Mouse (Mus musculus) ES-E14 (cell line): ENCODE data around the gene L3mbtl1. TPM values are rescaled to one million over a fixed set of nuclear protein-coding genes. Genes with fewer than 3 reads are reported as not detected.

ENCODE experiments used
- DNase-seq: peaks from one replicate; pipeline ENCODE4 v3.0.0-alpha.2; 2013; ENCODE audit warnings: low read depth, low spot score
- H3K27ac ChIP-seq: 2 replicates; pipeline ENCODE4 v1.5.1; 2012; ENCODE audit warnings: low read depth, mild to moderate bottlenecking, low read length, moderate library complexity, mixed read lengths; ENCODE audit not compliant: poor library complexity, insufficient read depth, severe bottlenecking
- H3K36me3 ChIP-seq: 2 replicates; pipeline ENCODE4 v1.6.1; 2012; ENCODE audit warnings: mild to moderate bottlenecking, low read length, moderate library complexity, mixed read lengths; ENCODE audit not compliant: control insufficient read depth, poor library complexity, insufficient read depth, severe bottlenecking
- H3K4me1 ChIP-seq, 2 experiments: fragments of 150-350 bp in 1 of 2; sonication (generic) in 1 of 2; 2 replicates each; pipeline ENCODE4 v1.6.1; 2012; ENCODE audit warnings: low read length in 2 of 2, mild to moderate bottlenecking in 1 of 2, mixed read lengths in 1 of 2; ENCODE audit not compliant: control insufficient read depth in 2 of 2, insufficient read depth in 2 of 2, poor library complexity in 1 of 2
- H3K4me3 ChIP-seq, 2 experiments: fragments of 150-350 bp in 1 of 2; sonication (generic) in 1 of 2; 2 replicates each; pipeline ENCODE4 v1.5.1; 2012; ENCODE audit warnings: low read length in 2 of 2, low read depth in 1 of 2, mild to moderate bottlenecking in 1 of 2, mixed read lengths in 1 of 2; ENCODE audit not compliant: insufficient read depth in 1 of 2, poor library complexity in 1 of 2, severe bottlenecking in 1 of 2
- H3K9ac ChIP-seq: 2 replicates; pipeline ENCODE4 v1.6.1; 2012; ENCODE audit warnings: low read depth, mild to moderate bottlenecking, low read length, mixed read lengths; ENCODE audit not compliant: poor library complexity, insufficient read depth, severe bottlenecking
- H3K9me3 ChIP-seq: fragments of 150-350 bp; sonication (generic); 2 replicates; pipeline ENCODE4 v1.6.1; 2012; ENCODE audit warnings: low read depth, mild to moderate bottlenecking, low read length; ENCODE audit not compliant: control insufficient read depth, insufficient read depth
- CHD2 ChIP-seq: IDR thresholded peaks from 2 replicates; pipeline ENCODE4 v1.6.1; 2014; ENCODE audit warnings: mild to moderate bottlenecking, low read depth, low read length, inconsistent platforms
- HCFC1 ChIP-seq: IDR thresholded peaks from 2 replicates; pipeline ENCODE4 v1.6.1; 2012; ENCODE audit warnings: low read length, inconsistent platforms, borderline replicate concordance; ENCODE audit not compliant: insufficient read depth
- MAFK ChIP-seq: IDR thresholded peaks from 2 replicates; pipeline ENCODE4 v1.6.1; 2014; ENCODE audit warnings: mild to moderate bottlenecking, low read depth, low read length, inconsistent platforms; ENCODE audit not compliant: insufficient read depth
- ZC3H11A ChIP-seq: IDR thresholded peaks from 2 replicates; pipeline ENCODE4 v1.6.1; 2012; ENCODE audit warnings: low read depth, mild to moderate bottlenecking, inconsistent platforms, low read length, borderline replicate concordance
- ZNF384 ChIP-seq: IDR thresholded peaks from 2 replicates; pipeline ENCODE4 v1.6.1; 2012; ENCODE audit warnings: low read depth, low read length, inconsistent platforms
- in situ Hi-C, 2 experiments: fragments of 600-800 bp; cut with MboI; formaldehyde crosslinking; loops; one replicate each; pipeline ENCODE4 v1.15.1; 2025; ENCODE audit warnings: low sequenced_read_pairs in 2 of 2, inconsistent platforms in 1 of 2; ENCODE audit not compliant: unreplicated experiment in 2 of 2
- total RNA-seq: library from RNA; depleted of rRNA; stranded (reverse); fragments of 300-350 nt; gene quantifications from 2 replicates; pipeline ENCODE4 v1.2.3, GENCODE M21; 2012

L3mbtl1 gene
- total RNA-seq, 1 experiment = 1.1 TPM

GRCm38 (mm10) chr2:162946964-162947363 is 3.7 kb downstream of the L3mbtl1 start:
- no peak for DNase-seq
- Histone ChIP-seq H3K4me1 (peaks cover 0 to 8% of the 10 kb centered on the region in 2 experiments; a peak in 1 of 4 replicates), H3K9ac (no peak overlapping the region), H3K4me3 (no peak overlapping the region), H3K9me3 (no peaks in the 10 kb centered on the region), H3K36me3 (no peaks in the 10 kb centered on the region), H3K27ac (no peak overlapping the region)
- no peak for TF ChIP-seq MAFK
- no peak for TF ChIP-seq ZC3H11A
- TF ChIP-seq ZNF384 = no peak
- TF ChIP-seq HCFC1 = no peak
- no peak for TF ChIP-seq CHD2
- in situ Hi-C loops = no loop called here

GRCm38 (mm10) chr2:162947736-162948135 is 4.5 kb downstream of the L3mbtl1 start:
- peak overlapping the region; percentile 62; the same call in 1 of the 2 replicates for H3K9ac ChIP-seq
- H3K36me3 ChIP-seq = no peaks in the 10 kb centered on the region
- no peaks in the 10 kb centered on the region for H3K9me3 ChIP-seq
- no peak for DNase-seq
- H3K27ac ChIP-seq = no peak overlapping the region
- no peak for TF ChIP-seq ZC3H11A
- TF ChIP-seq HCFC1 = no peak
- TF ChIP-seq MAFK = no peak
- TF ChIP-seq ZNF384 = no peak
- TF ChIP-seq CHD2 = no peak
- H3K4me1 ChIP-seq = peaks cover 0 to 8% of the 10 kb centered on the region in 2 experiments; a peak in 1 of 4 replicates
- in situ Hi-C loops = no loop called here
- peak overlapping the region; percentile 55 to 65 for H3K4me3 ChIP-seq

GRCm38 (mm10) chr2:162948221-162948620 is 4.9 kb downstream of the L3mbtl1 start:
- in situ Hi-C loops = no loop called here
- Histone ChIP-seq H3K27ac (no peak overlapping the region), H3K9ac (peak overlapping the region; percentile 52; the same call in 1 of the 2 replicates), H3K4me1 (peaks cover 0 to 8% of the 10 kb centered on the region in 2 experiments; a peak in 1 of 4 replicates), H3K36me3 (no peaks in the 10 kb centered on the region), H3K4me3 (peak overlapping the region; percentile 55 to 65), H3K9me3 (no peaks in the 10 kb centered on the region)
- DNase-seq = no peak
- TF ChIP-seq CHD2 = no peak
- no peak for TF ChIP-seq ZC3H11A
- TF ChIP-seq HCFC1 = no peak
- TF ChIP-seq ZNF384 = no peak
- TF ChIP-seq MAFK = no peak

GRCm38 (mm10) chr2:162950776-162951175 is 7.5 kb downstream of the L3mbtl1 start:
- in situ Hi-C loops = loop anchor here in 1 of 2 experiments (25.0 kb wide), 1 partner anchor 387 kb away; no protein-coding TSS in a partner anchor
- peaks cover 0 to 8% of the 10 kb centered on the region in 2 experiments; a peak in 1 of 4 replicates for H3K4me1 ChIP-seq
- H3K36me3 ChIP-seq = no peaks in the 10 kb centered on the region
- no peak for DNase-seq
- no peak overlapping the region for H3K9ac ChIP-seq
- H3K9me3 ChIP-seq = no peaks in the 10 kb centered on the region
- no peak overlapping the region for H3K27ac ChIP-seq
- TF ChIP-seq HCFC1 = no peak
- no peak for TF ChIP-seq CHD2
- no peak for TF ChIP-seq ZC3H11A
- TF ChIP-seq MAFK = no peak
- no peak for TF ChIP-seq ZNF384
- H3K4me3 ChIP-seq = no peak overlapping the region

GRCm38 (mm10) chr2:162956843-162957242 is 13.6 kb downstream of the L3mbtl1 start:
- no peaks in the 10 kb centered on the region for H3K4me1 ChIP-seq

More at GRCm38 (mm10) chr2:162956843-162957242, 13.6 kb downstream of the L3mbtl1 start:
- in situ Hi-C loops = loop anchor here in 1 of 2 experiments (25.0 kb wide), 1 partner anchor 380 kb away; no protein-coding TSS in a partner anchor
- DNase-seq = no peak
- Histone ChIP-seq H3K36me3 (no peaks in the 10 kb centered on the region), H3K4me3 (no peak overlapping the region), H3K9ac (no peak overlapping the region), H3K9me3 (no peaks in the 10 kb centered on the region), H3K27ac (no peak overlapping the region)
- TF ChIP-seq CHD2 (no peak), ZC3H11A (no peak), ZNF384 (no peak), HCFC1 (no peak), MAFK (no peak)
